Mouse (Mus musculus) thymus, adult 2 months (tissue): ENCODE measurements around the gene Raly. TPM values are rescaled to one million over a fixed set of nuclear protein-coding genes. Genes with fewer than 3 reads are reported as not detected.
"Not testable (repeated sequence)": the region's sequence is repeated elsewhere in the genome, so short reads cannot be mapped to it uniquely, and the experiment has no call there.

ENCODE experiments used
- DNase-seq: peaks from one replicate; pipeline ENCODE4 v3.0.0; 2021
- H3K27ac ChIP-seq: fragments of 200-500 bp; 2 replicates; pipeline ENCODE4 v1.5.1; 2012; ENCODE audit warnings: low read length, control low read depth; ENCODE audit not compliant: control insufficient read depth, insufficient read depth
- H3K27me3 ChIP-seq: fragments of 200-500 bp; 2 replicates; pipeline ENCODE4 v1.6.1; 2012; ENCODE audit warnings: mild to moderate bottlenecking, low read length, moderate library complexity, mixed read lengths; ENCODE audit not compliant: control insufficient read depth, insufficient read depth
- H3K36me3 ChIP-seq: fragments of 200-500 bp; 2 replicates; pipeline ENCODE4 v1.6.1; 2012; ENCODE audit warnings: mild to moderate bottlenecking, low read length, moderate library complexity; ENCODE audit not compliant: control insufficient read depth, insufficient read depth
- H3K4me1 ChIP-seq: fragments of 200-500 bp; replicated peaks from 2 replicates; pipeline ENCODE4 v1.6.1; 2012; ENCODE audit warnings: low read length; ENCODE audit not compliant: control insufficient read depth, insufficient read depth
- H3K4me3 ChIP-seq: fragments of 200-500 bp; 2 replicates; pipeline ENCODE4 v1.5.1; 2012; ENCODE audit warnings: mild to moderate bottlenecking, low read length, control low read depth, moderate library complexity; ENCODE audit not compliant: control insufficient read depth, insufficient read depth
- CTCF ChIP-seq: fragments of 200-500 bp; IDR thresholded peaks from 2 replicates; pipeline ENCODE4 v1.5.1; 2012; ENCODE audit warnings: mild to moderate bottlenecking, control low read depth, low read length, moderate library complexity, borderline replicate concordance; ENCODE audit not compliant: control insufficient read depth, poor library complexity, insufficient read depth; ENCODE audit errors: extremely low read depth
- POLR2A ChIP-seq: fragments of 200-500 bp; IDR thresholded peaks from 2 replicates; pipeline ENCODE4 v1.6.1; 2012; ENCODE audit warnings: mild to moderate bottlenecking, low read length, control low read depth, moderate library complexity; ENCODE audit not compliant: control insufficient read depth, poor library complexity, insufficient read depth; ENCODE audit errors: extremely low read depth
- WGBS: fragments of 180-500 bp; shearing (Covaris S2); methylation state at CpG from one replicate; pipeline ENCODE4 v1.1.7; 2018; 5-methylcytosine and 5-hydroxymethylcytosine counted together
- polyA plus RNA-seq: library from polyadenylated mRNA; depleted of rRNA; stranded (reverse); fragments of >200 nt; gene quantifications from 2 replicates; pipeline ENCODE4 v1.2.3, GENCODE M21; 2012

Raly gene
- polyA plus RNA-seq, 1 experiment, result 437 TPM

DNA sequence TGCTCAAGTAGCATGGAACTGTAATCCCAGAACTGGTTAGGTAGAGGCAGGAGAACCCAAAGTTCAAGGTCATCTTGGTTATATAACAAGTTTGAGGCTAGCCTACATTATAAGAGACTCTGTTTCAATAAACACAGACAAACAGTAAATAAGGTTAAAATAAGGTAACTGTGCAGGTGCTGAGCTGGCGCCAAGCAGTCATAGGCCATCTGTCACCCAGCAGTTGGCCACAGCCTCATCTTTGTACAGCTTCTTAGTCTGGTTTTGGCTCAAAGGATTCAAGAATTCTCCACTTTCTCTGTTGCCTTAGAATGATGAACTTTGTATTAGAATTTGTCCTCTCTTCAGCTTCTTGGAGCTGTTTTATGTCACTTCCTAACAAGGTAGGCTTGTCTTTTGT is 77.2 kb downstream of the Raly start:
- H3K4me3 ChIP-seq, result no peak overlapping the region
- TF ChIP-seq CTCF, result no peak
- no peak for TF ChIP-seq POLR2A
- no peak overlapping the region for H3K27ac ChIP-seq
- DNase-seq, result no peak
- H3K27me3 ChIP-seq, result no peaks in the 10 kb centered on the region
- no peaks in the 10 kb centered on the region for H3K4me1 ChIP-seq
- WGBS, result 97% methylated on average over 1 of the region's 1 CpGs
- peaks cover 86% of the 10 kb centered on the region for H3K36me3 ChIP-seq

DNA sequence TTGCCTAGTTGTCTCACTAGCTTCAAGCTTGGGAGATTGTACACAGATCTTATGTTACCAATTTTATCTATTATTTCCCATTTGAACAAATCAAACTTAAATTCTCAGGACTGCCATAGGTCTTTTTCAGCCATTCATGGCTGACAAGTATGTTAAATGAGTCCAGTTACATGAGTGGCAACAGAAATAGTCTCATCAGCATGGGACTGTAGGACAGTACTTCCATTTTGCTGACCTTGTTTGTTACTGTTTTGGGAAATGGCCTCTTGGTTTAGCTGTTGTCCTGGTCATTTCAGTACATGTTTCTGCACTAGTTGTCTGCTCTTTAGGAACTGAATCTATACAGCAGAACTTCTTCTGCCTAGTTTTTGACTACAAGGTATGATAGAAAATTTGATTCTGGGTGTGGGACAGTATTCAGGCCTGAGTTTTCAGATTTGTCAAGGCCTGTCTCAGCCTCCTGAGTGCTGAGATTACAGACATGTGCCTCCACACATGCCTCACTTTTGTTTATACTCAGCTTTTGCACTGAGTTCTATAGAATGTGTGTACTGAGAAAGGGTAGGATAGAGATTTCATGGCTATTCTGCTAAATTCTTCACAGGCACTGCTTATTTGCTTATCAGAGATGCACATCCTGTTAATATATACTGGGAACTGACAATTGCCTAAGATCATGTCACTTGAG is 79.2 kb downstream of the Raly start:
- TF ChIP-seq CTCF (no peak), POLR2A (no peak)
- Histone ChIP-seq H3K4me3 (no peak overlapping the region), H3K4me1 (no peaks in the 10 kb centered on the region), H3K27ac (no peak overlapping the region), H3K27me3 (no peaks in the 10 kb centered on the region), H3K36me3 (peaks cover 84% of the 10 kb centered on the region)
- DNase-seq, result no peak

DNA sequence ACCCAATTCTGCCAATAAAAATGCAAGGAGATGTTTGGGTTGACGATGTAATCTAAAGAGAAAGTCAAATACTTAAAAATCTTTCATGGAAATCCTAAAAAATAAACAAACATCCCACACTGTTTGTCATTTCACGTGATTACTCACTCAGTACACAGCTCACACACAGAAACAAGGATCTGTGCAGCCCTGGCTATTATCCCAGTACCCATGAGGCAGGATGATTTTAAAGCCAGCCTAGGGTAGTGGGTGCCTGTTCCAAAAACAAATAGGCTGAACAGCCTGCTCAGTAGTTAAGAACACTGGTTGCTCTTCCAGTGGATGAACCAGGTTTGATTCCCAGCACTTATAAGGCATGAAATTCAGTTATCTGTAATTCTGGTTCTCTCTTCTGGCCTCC is 85.7 kb downstream of the Raly start:
- peaks cover 58% of the 10 kb centered on the region for H3K36me3 ChIP-seq
- WGBS, result 98% methylated on average over 2 of the region's 2 CpGs
- no peak for DNase-seq

DNA sequence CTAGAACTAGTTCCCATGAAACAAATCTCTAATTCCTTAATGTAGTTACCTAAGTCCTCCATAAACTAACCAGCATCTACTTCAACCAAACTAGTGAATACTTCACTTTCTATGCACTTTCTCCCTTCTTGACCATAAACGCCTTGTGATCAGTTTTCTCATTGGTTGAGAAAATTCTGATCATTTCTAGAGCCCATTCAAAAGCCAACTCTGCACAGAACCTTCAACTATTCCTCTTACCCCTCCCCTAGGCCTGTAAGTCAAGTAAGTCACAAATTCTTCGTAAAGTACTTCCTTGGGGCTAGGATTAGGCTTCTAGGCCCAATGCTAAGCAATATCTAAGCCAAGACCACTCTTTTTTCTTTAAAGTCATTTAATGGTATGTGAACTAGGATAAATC is 100.7 kb downstream of the Raly start:
- DNase-seq, result no peak
- H3K27me3 ChIP-seq, result no peaks in the 10 kb centered on the region

More for the DNA sequence above, 85.7 kb downstream of the Raly start:
- H3K27ac ChIP-seq, result no peak overlapping the region
- no peaks in the 10 kb centered on the region for H3K4me1 ChIP-seq
- H3K27me3 ChIP-seq, result no peaks in the 10 kb centered on the region
- no peak for TF ChIP-seq POLR2A
- TF ChIP-seq CTCF, result no peak
- H3K4me3 ChIP-seq, result no peak overlapping the region

DNA sequence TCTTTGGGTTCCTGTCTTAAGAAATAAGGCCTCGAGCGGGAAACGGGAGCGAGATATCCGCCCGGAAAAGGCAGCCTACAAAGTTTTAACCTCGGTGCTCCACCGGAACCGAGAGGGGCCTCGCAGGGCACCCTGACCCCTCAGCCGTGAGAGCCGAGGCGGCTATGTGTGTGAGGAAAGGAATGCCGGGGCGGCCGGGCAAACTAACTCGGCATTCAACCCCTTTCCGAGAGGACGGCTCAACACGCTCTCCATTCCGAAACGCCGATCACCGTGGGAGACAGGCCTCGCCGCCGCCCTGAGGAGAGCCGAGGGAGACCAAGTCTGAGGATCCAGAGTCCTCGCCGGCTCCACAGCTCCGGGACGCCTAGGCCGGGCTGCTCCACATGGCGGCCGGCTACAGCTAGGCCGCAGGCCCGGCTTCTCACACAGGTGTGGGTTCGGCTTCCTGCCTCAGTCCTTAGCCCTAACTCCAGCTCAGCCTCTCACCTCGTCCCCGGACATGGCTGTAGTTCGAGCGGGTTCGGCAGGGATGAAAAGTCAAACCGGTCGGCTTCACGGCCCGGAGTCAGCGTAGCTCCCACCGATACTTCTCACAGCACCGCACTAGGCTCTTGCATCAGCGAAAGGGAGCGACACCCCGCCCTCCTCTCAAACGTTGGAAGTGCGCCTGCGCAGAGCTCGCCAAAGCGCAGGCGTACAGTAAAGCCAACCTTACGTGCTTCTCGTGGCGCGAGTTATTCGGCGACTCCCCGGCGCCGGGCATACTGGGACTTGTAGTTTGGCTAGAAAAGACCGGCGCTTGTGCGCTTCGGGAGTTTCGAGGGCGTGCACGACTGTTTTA is 101.5 kb downstream of the Raly start, which contains the start of gene Eif2s2:
TSS of gene Eif2s2 (minus strand) at position 735 of the 844 bp plus-strand sequence.
- Histone ChIP-seq H3K27me3 (no peaks in the 10 kb centered on the region), H3K4me1 (no peaks in the 10 kb centered on the region), H3K4me3 (peak within 1 kb of the TSS; percentile 88), H3K27ac (peak within 1 kb of the TSS; percentile 10), H3K36me3 (peaks cover 7% of the 10 kb centered on the region)
- no peak for TF ChIP-seq CTCF
- TF ChIP-seq POLR2A, result no peak
- DNase-seq, result peak; percentile 95
- WGBS, result under 1% methylated on average over 75 of the region's 75 CpGs

More for the DNA sequence above, 100.7 kb downstream of the Raly start:
- Histone ChIP-seq H3K27ac (no peak overlapping the region), H3K4me3 (peak overlapping the region; percentile 88), H3K36me3 (peaks cover 16% of the 10 kb centered on the region), H3K4me1 (no peaks in the 10 kb centered on the region)
- 10% methylated on average over 2 of the region's 2 CpGs for WGBS
- no peak for TF ChIP-seq POLR2A

DNA sequence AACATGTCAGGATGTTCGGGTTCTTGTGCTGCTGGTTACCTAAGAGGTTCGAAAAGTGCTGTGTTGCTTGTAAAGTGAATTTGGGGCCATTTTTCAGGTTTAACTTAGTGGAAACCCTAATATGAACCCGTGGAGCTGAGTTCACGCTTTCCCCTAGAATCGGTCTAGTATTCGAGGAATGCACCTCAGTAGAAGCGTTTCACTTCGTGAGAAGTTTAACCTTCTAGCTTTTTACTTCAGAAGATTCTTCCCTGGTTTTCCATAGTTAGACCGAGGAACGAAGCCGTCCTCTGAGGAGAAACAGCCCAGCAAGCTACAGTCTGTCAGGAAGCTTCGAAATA is 102.1 kb downstream of the Raly start:
- Histone ChIP-seq H3K4me3 (peak overlapping the region; percentile 13; the same call in 1 of the 2 replicates), H3K27me3 (no peaks in the 10 kb centered on the region), H3K27ac (no peak overlapping the region), H3K4me1 (no peaks in the 10 kb centered on the region), H3K36me3 (peaks cover 1% of the 10 kb centered on the region)
- DNase-seq, result no peak
- TF ChIP-seq POLR2A (no peak), CTCF (no peak)
- WGBS, result 9% methylated on average over 12 of the region's 12 CpGs

DNA sequence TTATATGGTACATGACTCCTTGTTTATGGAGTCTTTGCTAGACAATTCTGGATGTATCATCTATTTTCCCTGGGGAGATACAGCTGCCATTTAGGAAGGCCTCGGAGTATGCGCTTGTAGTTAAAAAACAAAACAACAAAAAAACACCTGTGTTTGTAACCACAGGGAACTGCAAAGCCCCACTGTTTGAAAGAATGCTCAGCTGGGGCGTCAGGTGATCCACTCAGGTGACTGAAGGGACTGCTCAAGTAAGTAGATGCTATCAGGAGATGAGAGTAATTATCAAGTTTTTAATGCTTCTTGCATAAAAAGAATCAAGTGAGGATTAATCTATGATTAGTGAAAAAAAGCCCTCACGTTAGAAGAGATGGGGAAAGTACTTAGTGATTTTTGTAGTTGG is 102.7 kb downstream of the Raly start:
- no peak for DNase-seq
- Histone ChIP-seq H3K27ac (no peak overlapping the region), H3K36me3 (no peaks in the 10 kb centered on the region), H3K4me1 (no peaks in the 10 kb centered on the region), H3K4me3 (no peak overlapping the region), H3K27me3 (no peaks in the 10 kb centered on the region)
- no peak for TF ChIP-seq POLR2A
- TF ChIP-seq CTCF, result no peak
- WGBS, result 77% methylated on average over 4 of the region's 4 CpGs

DNA sequence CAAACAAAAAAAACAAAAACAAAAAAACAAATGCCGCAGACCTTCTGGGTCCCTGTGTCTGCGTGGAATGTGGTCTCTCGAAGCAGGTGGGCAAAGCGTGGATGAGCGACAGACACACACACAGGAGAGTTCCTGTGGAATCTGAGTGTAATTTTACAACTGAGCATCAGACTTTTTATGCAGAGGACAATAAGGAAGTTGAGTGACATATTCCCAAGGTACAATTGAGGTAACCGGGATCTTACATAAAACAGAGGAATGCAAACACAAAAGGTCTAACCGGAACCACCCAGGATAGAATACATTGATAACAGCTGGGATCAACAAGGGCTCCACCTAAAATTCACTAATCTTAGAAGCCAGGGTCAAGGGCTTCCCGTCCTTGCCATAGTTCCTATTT is 108.1 kb downstream of the Raly start:
- not testable (repeated sequence) for H3K4me3 ChIP-seq, DNase-seq, H3K27me3 ChIP-seq, H3K4me1 ChIP-seq, H3K36me3 ChIP-seq, H3K27ac ChIP-seq
- 95% methylated on average over 8 of the region's 8 CpGs for WGBS

DNA sequence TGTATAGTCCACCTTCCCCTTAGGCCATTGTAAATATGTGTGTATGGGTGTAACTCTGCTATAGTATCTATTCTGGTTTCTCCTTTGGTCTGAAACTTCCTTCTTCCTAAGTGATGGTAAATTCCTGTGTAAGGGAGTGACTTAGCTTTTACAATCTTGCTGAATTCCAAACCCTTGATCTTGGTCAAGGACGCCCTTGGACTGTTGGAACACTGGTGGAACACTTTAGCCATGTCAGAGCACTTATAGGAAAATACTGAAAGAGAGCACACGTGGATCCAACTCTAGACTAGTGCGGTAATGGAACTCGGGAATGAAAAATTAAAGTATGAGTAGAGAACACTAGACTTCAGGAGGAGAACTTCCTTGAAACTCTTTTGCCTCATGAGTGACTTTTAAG is 108.5 kb downstream of the Raly start:
- not testable (repeated sequence) for H3K4me3 ChIP-seq, DNase-seq, H3K36me3 ChIP-seq, H3K27ac ChIP-seq, H3K4me1 ChIP-seq, H3K27me3 ChIP-seq
- 94% methylated on average over 4 of the region's 4 CpGs for WGBS
